Mouse (Mus musculus) liver, embryonic 11.5 days (tissue): ENCODE data around the gene Sass6. TPM values are rescaled to one million over a fixed set of nuclear protein-coding genes. Genes with fewer than 3 reads are reported as not detected.
A peak's percentile ranks its signal among the peaks of the same experiment; 100 is the strongest.

Source experiments
- ATAC-seq: fragments of 200-750 bp; cut with Nextera tagmentation; replicated peaks from 2 replicates; pipeline ENCODE4 v1.8.0; 2017; ENCODE audit warnings: moderate number of reproducible peaks, mild to moderate bottlenecking, moderate TSS enrichment, moderate library complexity; ENCODE audit not compliant: low FRiP score
- DNase-seq: peaks from one replicate; pipeline ENCODE4 v3.0.0-alpha.2; 2017; ENCODE audit warnings: low spot score
- H3K27ac ChIP-seq: fragments of 300-500 bp; sonication (generic); 2 replicates; pipeline ENCODE4 v1.5.1; 2014; ENCODE audit warnings: mild to moderate bottlenecking, low read depth, low read length, control low read depth
- H3K27me3 ChIP-seq: fragments of 300-500 bp; sonication (generic); replicated peaks from 2 replicates; pipeline ENCODE4 v1.6.1; 2014; ENCODE audit warnings: low read length, mixed read lengths; ENCODE audit not compliant: control insufficient read depth, insufficient read depth
- H3K36me3 ChIP-seq: fragments of 300-500 bp; sonication (generic); 2 replicates; pipeline ENCODE4 v1.6.1; 2014; ENCODE audit warnings: mild to moderate bottlenecking, low read length, moderate library complexity, mixed read lengths; ENCODE audit not compliant: control insufficient read depth, insufficient read depth
- H3K4me1 ChIP-seq: fragments of 300-500 bp; sonication (generic); replicated peaks from 2 replicates; pipeline ENCODE4 v1.6.1; 2014; ENCODE audit warnings: low read length, mixed read lengths; ENCODE audit not compliant: control insufficient read depth, insufficient read depth
- H3K4me2 ChIP-seq: fragments of 300-500 bp; sonication (generic); 2 replicates; pipeline ENCODE4 v1.6.1; 2014; ENCODE audit warnings: mild to moderate bottlenecking, control low read depth, moderate library complexity
- H3K4me3 ChIP-seq: fragments of 300-500 bp; sonication (generic); 2 replicates; pipeline ENCODE4 v1.5.1; 2014; ENCODE audit warnings: low read depth, low read length, control low read depth
- H3K9ac ChIP-seq: fragments of 300-500 bp; sonication (generic); 2 replicates; pipeline ENCODE4 v1.6.1; 2014; ENCODE audit warnings: low read depth, low read length, control low read depth
- H3K9me3 ChIP-seq: fragments of 300-500 bp; sonication (generic); 2 replicates; pipeline ENCODE4 v1.6.1; 2016; ENCODE audit warnings: low read length, inconsistent platforms, mixed read lengths; ENCODE audit not compliant: control insufficient read depth
- WGBS: fragments of 180-500 bp; shearing (Covaris S2); extraction: QIAGEN DNeasy Blood & Tissue Kit; methylation state at CpG from one replicate; pipeline ENCODE4 v1.1.7; 2014; 5-methylcytosine and 5-hydroxymethylcytosine counted together
- polyA plus RNA-seq: library from polyadenylated mRNA; unstranded; fragments of >200 nt; fragmentation: Nextera tagmentation; extraction: Ambion mirVana; gene quantifications from 2 replicates; pipeline ENCODE4 v1.2.1, GENCODE M21; 2014

The Sass6 gene
- polyA plus RNA-seq, 1 experiment from 2014 or later = 30.4 TPM

GRCm38 (mm10) chr3:116582201-116582600 lies 12.6 kb upstream of the Sass6 start:
- no peak for ATAC-seq
- no peak for DNase-seq
- Histone ChIP-seq H3K27me3 (no peaks in the 10 kb centered on the region), H3K9me3 (no peaks in the 10 kb centered on the region), H3K4me2 (no peak overlapping the region), H3K4me3 (no peak overlapping the region), H3K9ac (no peak overlapping the region), H3K27ac (no peak overlapping the region), H3K36me3 (peaks cover 37% of the 10 kb centered on the region), H3K4me1 (no peaks in the 10 kb centered on the region)
- 94% methylated on average over 9 of the region's 9 CpGs for WGBS

GRCm38 (mm10) chr3:116594076-116594727 lies 580 bp upstream of the Sass6 start:
- H3K4me2 ChIP-seq = peak overlapping the region; percentile 62
- DNase-seq (no peak), ATAC-seq (peak; percentile 59)
- WGBS = 2% methylated on average over 22 of the region's 22 CpGs
- peak overlapping the region; percentile 33 for H3K27ac ChIP-seq
- H3K9me3 ChIP-seq = no peaks in the 10 kb centered on the region
- H3K4me1 ChIP-seq = peaks cover 9% of the 10 kb centered on the region; the same call in 1 of the 2 replicates
- no peaks in the 10 kb centered on the region for H3K27me3 ChIP-seq
- peak overlapping the region; percentile 82 for H3K4me3 ChIP-seq
- H3K36me3 ChIP-seq = peaks cover 10% of the 10 kb centered on the region
- H3K9ac ChIP-seq = peak overlapping the region; percentile 91

- Histone ChIP-seq H3K4me1 (peaks cover 9% of the 10 kb centered on the region; the same call in 1 of the 2 replicates), H3K36me3 (peaks cover 3% of the 10 kb centered on the region), H3K27me3 (no peaks in the 10 kb centered on the region), H3K9me3 (no peaks in the 10 kb centered on the region), H3K4me3 (peak overlapping the region; percentile 82), H3K4me2 (peak overlapping the region; percentile 77), H3K27ac (peak overlapping the region; percentile 66; the same call in 1 of the 2 replicates), H3K9ac (peak overlapping the region; percentile 91)
- DNase-seq = no peak
- no peak for ATAC-seq
- WGBS = 6% methylated on average over 10 of the region's 10 CpGs
These were observed 815 bp downstream of the Sass6 start for GRCm38 (mm10) chr3:116595603-116595991.

GRCm38 (mm10) chr3:116599705-116600104 lies 4.9 kb downstream of the Sass6 start:
- Histone ChIP-seq H3K36me3 (no peaks in the 10 kb centered on the region), H3K4me1 (peaks cover 9% of the 10 kb centered on the region; the same call in 1 of the 2 replicates), H3K27ac (no peak overlapping the region), H3K4me3 (no peak overlapping the region), H3K9me3 (no peaks in the 10 kb centered on the region), H3K27me3 (no peaks in the 10 kb centered on the region), H3K9ac (no peak overlapping the region), H3K4me2 (no peak overlapping the region)
- WGBS = 78% methylated on average over 2 of the region's 2 CpGs
- DNase-seq (no peak), ATAC-seq (no peak)

- H3K4me1 ChIP-seq = peaks cover 6% of the 10 kb centered on the region; the same call in 1 of the 2 replicates
- no peak overlapping the region for H3K4me2 ChIP-seq
- no peak overlapping the region for H3K4me3 ChIP-seq
- H3K9ac ChIP-seq = no peak overlapping the region
- no peak overlapping the region for H3K27ac ChIP-seq
- H3K36me3 ChIP-seq = no peaks in the 10 kb centered on the region
- no peak for DNase-seq
- ATAC-seq = no peak
- H3K9me3 ChIP-seq = no peaks in the 10 kb centered on the region
- H3K27me3 ChIP-seq = no peaks in the 10 kb centered on the region
- 70% methylated on average over 5 of the region's 5 CpGs for WGBS
These were observed 6.2 kb downstream of the Sass6 start for GRCm38 (mm10) chr3:116601005-116601404.

- 88% methylated on average over 5 of the region's 5 CpGs for WGBS
- no peaks in the 10 kb centered on the region for H3K9me3 ChIP-seq
- H3K9ac ChIP-seq = no peak overlapping the region
- no peak overlapping the region for H3K4me2 ChIP-seq
- no peaks in the 10 kb centered on the region for H3K27me3 ChIP-seq
- DNase-seq (no peak), ATAC-seq (no peak)
- no peak overlapping the region for H3K4me3 ChIP-seq
- no peaks in the 10 kb centered on the region for H3K4me1 ChIP-seq
- no peak overlapping the region for H3K27ac ChIP-seq
- H3K36me3 ChIP-seq = no peaks in the 10 kb centered on the region
These were observed 7.0 kb downstream of the Sass6 start for GRCm38 (mm10) chr3:116601781-116602180.

- no peaks in the 10 kb centered on the region for H3K4me1 ChIP-seq
- H3K27me3 ChIP-seq = no peaks in the 10 kb centered on the region
- no peak overlapping the region for H3K4me3 ChIP-seq
- DNase-seq (no peak), ATAC-seq (no peak)
- H3K9ac ChIP-seq = no peak overlapping the region
- no peaks in the 10 kb centered on the region for H3K9me3 ChIP-seq
- peaks cover 10% of the 10 kb centered on the region; the same call in 1 of the 2 replicates for H3K36me3 ChIP-seq
- H3K4me2 ChIP-seq = no peak overlapping the region
- H3K27ac ChIP-seq = no peak overlapping the region
- 83% methylated on average over 9 of the region's 9 CpGs for WGBS
These were observed 9.8 kb downstream of the Sass6 start for GRCm38 (mm10) chr3:116604570-116604969.

GRCm38 (mm10) chr3:116614295-116614892 lies 19.6 kb downstream of the Sass6 start, which contains the start of gene Trmt13:
Gene Trmt13, minus strand, starts transcription at chr3:116614587.
- no peak within 1 kb of the TSS for H3K27ac ChIP-seq
- DNase-seq (no peak), ATAC-seq (peak; percentile 30)
- H3K4me1 ChIP-seq = no peaks in the 10 kb centered on the region
- H3K4me3 ChIP-seq = no peak within 1 kb of the TSS
- no peak within 1 kb of the TSS for H3K4me2 ChIP-seq
- H3K9me3 ChIP-seq = no peaks in the 10 kb centered on the region
- peaks cover 22% of the 10 kb centered on the region; the same call in 1 of the 2 replicates for H3K36me3 ChIP-seq
- 78% methylated on average over 10 of the region's 10 CpGs for WGBS
- H3K9ac ChIP-seq = no peak within 1 kb of the TSS
- H3K27me3 ChIP-seq = no peaks in the 10 kb centered on the region
